Mouse (Mus musculus): ENCODE data around the gene Bmpr1a.

GRCm38 (mm10) chr14:34444924-34445323, 58.2 kb downstream of the Bmpr1a start:
- TF ChIP-seq HCFC1 (IDR thresholded peaks at IDR 0.05; ENCODE audit: borderline replicate concordance, insufficient read depth, low read length) (no peak), MAFK (IDR thresholded peaks at IDR 0.05; ENCODE audit: insufficient read depth, low read depth, low read length) (no peak), CHD2 (IDR thresholded peaks at IDR 0.05; ENCODE audit: low read depth, low read length) (no peak), ZC3H11A (IDR thresholded peaks at IDR 0.05; ENCODE audit: borderline replicate concordance, low read depth, low read length) (no peak)

All from ES-E14 (cell line).